Mouse (Mus musculus) ovary, postnatal 14 days (tissue): Measurements from ENCODE around the gene Clcn1.

Experiments
- DNase-seq: peaks from one replicate; pipeline ENCODE4 v3.0.0; 2022; ENCODE audit warnings: low spot score

The Clcn1 gene

DNA sequence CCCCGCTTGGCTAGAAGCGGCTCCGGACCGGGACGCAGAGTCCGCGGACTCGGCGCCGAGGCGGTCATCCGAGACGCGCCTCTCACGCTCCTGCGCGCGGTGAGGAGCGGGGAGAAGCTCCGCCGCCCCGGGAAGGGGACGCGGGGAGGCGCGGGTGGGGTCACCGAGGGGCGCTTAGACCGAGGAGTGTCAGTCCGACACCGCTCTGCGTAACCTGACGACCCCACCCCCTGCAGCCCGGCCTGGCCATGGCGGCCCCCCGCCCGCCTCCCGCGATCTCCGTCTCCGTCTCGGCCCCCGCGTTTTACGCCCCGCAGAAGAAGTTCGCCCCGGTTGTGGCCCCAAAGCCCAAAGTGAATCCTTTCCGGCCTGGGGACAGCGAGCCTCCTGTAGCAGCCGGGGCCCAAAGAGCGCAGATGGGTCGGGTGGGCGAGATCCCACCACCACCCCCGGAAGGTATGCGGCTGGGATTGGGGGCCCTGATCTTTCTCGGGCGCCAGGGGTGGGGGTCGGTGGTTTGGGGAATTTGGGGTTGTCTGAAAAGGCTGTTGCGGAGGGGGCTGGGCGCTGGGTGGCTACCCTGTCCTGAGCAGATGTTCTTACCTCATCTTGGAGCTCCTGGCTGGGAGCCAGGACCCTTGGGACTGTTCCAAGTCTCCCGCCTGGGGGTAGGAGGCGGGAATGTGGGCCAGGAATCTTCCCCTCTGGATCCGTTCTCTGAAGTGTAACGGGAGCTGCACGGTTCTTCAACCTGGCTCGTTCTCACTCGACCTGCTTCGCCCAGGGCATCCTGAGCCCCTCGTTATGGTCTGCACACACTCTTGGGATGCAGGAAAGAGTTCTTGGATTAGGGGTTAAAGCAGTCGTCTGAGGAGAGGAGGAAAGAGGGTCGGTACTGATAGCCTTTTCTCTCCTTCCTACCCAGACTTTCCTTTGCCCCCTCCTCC is 63.8 kb downstream of the Clcn1 start:
- peak; percentile 84 for DNase-seq

DNA sequence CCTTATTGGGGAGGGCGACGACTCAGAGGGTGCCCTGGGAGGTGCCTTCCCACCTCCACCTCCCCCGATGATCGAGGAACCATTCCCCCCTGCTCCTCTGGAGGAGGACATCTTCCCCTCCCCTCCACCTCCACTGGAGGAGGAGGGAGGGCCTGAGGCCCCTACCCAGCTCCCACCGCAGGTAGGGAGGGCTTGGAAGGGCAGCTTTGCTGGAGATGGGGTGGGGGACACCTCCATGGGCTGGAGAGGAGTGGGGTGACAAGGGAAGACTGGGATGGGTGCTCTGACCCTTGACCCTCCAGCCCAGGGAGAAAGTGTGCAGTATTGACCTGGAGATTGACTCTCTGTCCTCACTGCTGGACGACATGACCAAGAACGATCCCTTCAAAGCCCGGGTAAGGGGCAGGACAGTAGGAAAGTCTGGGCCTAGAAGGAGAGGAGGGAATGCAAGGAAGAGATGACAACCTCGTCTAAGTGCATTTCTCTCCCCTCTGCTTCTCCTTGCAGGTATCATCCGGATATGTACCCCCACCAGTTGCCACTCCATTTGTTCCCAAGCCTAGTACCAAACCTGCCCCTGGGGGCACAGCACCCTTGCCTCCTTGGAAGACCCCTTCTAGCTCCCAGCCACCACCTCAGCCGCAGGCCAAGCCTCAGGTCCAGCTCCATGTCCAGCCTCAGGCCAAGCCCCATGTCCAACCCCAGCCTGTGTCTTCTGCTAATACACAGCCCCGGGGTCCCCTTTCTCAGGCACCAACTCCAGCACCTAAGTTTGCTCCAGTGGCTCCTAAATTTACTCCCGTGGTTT is 64.7 kb downstream of the Clcn1 start:
- DNase-seq = no peak

DNA sequence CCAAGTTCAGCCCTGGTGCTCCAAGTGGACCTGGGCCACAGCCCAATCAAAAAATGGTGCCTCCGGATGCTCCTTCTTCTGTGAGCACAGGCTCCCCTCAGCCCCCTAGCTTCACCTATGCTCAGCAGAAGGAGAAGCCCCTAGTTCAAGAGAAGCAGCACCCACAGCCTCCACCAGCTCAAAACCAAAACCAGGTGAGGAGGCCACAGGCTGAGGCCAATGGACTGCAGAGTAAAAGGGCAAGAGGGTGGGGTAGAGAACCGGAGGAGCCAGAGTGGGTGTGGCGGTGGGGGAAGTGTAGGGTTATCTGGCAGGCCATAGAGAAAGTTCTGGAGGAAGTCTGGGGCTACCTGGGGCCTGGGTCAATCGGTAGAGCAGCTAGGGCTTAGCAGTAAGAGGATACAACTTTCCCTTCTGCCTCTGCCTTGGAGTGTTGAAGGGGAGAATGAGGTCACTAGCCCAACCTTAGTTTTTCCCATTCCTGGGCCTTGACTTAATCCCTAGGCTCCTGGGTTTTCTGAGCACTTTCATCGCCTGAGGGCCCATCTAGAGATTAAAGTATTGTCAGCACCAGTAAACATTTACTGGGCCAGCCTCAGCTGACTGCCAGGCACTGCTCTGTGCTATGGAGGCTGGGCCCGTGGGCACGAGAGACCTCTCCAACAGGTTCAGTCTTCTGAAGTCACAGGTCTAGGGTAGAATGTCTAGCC is 65.4 kb downstream of the Clcn1 start:
- DNase-seq = no peak

DNA sequence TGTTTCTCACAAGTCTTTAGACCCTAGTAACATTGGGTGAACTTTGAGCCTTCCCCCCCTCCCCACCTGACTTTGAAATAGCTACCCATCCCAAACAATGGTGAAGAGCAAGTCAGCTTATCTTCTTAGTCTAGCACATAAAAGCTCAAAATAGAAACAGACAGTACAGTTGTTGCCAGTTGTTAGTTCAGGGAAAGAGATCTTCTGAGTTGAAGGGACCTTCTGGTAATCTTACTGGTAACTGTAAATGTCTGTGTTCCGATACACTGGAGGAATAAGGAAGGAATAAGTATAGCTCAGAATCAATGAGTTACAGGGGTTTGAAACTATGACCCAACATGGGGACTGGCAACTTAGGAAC is 66.0 kb downstream of the Clcn1 start:
- no peak for DNase-seq

DNA sequence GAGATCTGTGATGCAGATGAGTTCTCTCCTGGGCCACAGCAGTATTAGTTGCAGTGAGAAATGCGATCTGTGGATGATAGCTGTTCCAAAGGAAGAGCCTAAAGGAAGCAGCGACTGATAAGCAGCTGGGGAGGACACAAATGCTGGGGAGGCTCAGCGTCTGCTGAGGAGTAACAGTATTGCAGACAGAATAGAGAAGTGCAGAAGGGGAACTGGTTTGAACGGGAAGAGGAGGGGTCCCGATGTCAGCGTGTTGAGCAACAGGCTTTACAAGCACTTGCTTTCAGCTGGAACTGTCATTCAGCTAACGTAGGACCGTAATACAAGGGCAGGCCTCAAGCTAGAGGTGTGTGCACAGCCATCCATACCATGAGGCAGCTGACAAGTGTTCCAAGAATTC is 66.7 kb downstream of the Clcn1 start:
- DNase-seq = no peak

DNA sequence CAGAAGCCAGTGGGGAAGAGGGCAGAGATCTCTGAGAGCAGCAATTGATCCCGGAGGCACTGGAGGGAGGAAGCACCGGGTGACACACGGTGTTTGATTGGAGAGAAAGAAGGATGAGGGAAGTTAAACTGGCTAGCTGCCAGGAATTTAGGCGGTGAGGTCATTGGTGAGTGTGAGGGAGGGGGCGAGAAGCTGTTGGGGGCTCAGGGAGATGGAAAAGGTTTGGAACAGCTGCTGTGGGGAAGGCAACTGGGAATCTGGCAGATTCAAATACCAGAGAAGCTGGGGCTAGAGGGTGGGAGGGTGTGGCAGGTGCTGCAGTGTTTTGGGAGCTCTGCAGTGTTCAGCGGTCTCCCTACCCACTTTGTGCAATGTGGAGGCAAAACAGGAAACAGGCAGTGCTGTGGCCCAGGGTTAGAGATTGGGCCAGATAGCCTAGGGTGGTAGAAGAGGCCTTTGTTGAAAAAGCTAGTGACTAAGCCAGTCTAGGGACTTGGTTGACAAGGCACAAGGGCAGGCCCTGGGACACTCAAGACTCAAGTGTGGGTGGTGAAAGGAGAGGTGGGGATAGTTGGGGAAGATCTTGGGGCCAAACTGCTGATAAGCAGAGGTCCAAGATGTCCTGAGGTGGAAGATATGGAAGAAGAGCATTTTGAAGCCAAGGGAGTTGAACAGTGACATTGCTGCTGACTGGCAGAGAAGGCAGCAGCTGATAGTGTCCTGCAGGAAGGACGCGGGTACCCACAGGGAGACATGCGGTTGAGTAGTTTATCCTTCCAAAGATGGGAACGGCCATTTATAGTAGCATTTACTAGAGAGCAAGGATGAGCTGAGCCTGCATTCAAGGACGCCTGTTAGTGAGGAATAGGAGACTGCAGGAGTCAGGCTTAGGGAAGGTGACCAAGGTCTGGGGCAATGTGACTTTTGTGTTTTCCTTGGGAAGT is 67.9 kb downstream of the Clcn1 start:
- no peak for DNase-seq

DNA sequence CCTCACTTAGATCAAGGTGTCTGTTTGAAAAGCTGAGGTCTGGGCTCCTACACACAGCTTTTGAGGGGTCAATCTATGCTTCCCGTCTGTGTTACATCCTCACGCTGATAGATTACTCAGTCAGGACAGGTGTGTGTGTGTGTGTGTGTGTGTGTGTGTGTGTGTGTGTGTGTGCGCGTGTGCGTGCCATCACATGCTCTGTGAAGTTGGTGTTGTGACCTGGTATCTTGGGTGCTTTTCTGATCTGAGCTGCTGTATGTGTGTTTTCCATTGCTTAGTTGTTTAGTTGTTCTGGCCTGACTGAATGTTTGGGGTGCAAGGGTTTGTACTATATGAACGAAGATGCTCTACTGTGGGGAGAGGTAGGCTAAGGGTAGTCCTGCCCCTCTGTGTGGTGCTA is 68.9 kb downstream of the Clcn1 start:
- DNase-seq = no peak

DNA sequence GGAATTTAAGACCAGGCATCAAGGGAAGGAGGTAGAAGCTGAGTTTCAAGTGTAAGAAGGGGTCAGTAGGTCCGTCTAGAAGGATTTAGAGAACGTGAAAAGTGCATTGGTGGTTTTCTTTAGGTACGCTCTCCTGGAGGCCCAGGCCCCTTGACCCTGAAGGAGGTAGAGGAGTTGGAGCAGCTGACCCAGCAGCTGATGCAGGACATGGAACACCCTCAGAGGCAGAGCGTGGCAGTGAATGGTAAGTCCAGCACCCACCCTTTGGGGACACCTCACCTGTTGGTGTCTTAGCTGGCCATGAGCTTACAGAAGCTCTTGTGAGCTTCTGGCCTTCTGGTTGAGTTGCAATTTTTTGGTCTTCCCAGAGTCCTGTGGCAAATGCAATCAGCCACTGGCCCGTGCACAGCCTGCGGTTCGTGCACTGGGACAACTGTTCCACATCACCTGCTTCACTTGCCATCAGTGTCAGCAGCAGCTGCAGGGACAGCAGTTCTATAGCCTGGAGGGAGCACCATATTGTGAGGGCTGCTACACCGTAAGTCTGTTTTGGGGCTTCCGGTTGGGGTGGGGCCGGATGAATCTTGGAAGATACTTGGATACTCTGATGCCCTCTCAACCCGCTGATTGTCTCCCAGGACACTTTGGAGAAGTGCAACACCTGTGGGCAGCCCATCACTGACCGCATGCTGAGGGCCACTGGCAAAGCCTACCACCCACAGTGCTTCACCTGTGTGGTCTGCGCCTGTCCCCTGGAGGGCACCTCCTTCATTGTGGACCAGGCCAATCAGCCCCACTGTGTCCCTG is 69.5 kb downstream of the Clcn1 start:
- no peak for DNase-seq

DNA sequence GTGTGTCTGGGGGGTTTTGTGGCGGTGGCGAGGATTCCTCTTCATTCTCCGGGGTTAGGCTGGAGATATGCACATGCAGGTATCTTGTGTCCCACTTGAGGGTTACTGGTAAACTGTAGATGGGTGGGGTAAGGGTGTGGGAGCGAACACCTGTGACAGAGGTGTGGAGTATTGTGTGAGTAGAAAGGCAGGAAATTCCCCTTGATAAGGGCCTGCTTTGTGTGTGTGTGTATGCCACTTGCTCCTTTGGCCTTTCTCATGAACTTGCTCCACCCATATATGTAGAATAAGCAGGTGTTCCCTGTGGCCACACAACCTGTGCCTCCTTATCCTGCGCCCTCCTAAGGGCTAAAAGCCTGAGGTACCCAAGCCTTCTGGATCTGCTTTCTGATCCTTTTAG is 70.4 kb downstream of the Clcn1 start:
- DNase-seq = no peak

DNA sequence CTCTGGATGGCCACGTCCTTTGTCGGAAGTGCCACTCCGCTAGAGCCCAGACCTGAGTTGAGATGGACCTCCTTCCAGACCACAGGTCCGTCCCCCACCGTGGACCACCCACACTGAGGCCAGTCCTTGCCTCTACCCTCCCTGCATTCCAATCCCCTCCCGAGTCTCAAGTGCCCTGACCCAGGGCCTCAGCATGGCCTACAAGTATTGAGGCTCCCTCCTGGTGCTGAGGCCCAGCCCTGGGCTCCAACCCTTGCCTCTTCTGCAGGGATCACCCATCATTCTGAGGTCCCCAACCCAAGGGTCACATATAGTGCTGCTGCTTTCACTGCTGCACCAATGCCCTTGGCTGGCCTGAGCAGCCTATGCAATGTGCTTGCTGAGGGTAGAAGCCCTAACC is 71.4 kb downstream of the Clcn1 start:
- no peak for DNase-seq

DNA sequence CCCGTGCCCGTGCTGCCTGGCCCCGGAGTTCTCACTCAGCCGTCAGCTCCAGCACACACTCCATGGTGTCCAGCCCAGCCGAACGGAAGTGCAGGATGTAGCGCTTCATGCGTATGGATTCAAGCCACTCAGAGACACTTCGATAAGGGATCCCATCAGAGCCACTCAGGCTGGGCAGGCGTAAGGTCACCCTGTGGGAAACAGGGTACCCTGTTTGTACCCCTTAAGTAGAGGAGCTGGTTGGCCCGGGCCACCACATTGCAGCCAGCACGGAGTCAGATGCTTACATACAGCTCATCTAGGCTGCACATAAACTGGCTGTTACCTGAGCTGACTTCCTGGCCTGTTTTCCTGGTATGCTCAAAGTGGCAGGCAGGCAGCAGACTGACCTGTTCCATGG is 72.4 kb downstream of the Clcn1 start:
- DNase-seq = no peak

DNA sequence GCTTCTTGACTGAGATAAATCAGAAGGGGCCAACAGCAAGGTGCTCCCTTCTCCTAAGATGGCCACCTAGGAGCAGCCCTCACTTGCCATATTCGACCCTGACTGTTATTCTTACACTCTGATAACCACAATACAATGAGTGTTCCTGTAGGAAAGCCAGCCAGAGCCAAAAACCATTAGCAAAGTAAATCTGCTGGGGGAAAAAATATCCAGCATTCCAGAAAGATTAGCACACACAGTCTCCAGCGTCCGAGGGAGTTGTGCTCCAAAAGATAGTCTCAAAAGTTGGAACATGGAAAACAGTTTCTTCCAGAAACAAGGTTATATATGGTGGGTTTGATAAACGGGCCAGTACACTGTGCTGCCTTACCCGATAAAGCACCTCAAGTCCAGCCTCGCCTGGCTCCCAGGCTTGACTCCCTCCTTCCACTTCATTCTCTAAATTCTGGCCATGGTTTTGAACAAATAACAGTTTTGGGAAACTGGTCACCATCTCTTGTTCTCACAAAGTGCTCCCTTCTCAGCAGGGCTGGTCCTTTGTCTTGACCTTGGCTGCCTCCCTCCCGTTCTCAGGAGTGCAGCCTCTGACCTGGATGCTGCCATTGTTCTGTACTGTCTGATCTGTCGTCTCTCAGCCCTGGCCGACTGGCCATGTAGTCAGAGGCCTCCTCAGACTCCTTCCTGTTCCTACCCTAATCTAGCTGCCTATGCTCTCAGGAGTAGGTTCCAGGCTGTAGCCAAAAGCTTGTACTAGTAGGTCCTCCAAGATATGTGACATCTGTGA is 73.1 kb downstream of the Clcn1 start:
- DNase-seq = no peak

DNA sequence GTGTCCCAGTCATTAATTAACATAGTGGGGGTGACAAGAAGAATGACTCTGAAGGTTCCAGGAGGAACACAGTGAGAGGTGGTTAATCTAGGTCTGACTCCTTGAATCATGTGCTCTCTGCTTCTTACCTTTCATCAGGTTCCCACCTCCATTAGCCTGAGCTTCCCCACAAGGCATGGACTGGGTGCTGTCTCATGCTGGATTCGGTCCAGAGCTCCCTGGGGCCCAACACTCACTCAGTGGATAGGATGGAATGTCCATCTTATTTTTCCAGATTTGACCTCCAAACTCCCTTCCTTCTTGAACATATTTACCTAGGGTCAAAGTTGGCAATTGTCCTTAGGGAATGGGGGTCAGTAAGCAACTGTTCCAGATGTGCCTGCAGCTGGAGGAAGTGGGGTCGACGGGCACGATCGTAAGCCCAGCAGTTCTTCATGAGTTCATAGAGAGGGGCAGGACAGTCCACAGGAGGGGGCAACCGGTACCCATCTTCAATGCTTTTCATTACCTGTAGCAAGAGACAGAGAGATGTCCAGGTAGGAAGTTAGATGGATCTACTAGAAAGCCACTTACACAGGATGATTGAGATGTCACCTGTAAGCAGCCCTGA is 73.9 kb downstream of the Clcn1 start:
- DNase-seq = no peak

DNA sequence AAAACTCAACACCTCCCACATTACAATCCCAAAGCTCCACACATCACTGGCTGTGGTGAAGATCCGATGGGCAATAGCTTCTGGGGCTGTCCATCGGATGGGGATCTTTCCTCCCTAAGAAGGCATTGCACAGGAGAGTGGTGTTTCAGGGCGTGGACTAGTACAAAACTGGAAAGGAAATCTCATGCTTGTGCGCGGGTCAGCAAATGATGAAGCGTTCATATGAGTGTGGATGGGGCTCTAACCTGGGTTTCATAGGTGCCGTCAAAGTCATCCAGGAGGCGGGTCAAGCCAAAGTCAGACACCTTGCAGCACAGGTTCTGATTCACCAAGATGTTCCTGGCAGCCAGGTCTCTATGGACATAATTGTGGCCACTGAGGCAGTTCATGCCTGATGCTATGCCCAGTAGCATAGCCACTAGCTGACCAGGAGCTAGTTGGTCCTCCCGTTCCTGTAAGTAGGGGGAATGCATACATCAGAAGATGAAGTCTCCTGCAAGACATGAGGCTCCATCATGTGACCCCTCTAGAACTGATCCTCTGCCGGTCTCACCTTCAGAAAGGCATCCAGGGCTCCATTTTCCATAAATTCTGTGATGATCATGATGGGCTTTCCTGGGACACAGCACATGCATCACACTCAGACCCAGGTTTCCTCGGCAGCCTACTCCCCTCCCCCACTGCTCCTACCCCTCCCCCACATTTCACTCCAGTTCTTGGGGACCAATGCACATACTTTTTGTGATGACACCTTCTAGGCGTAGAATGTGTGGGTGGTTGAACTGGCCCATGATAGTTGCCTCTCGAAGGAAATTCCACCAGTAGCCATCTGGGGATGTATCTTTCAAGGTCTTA is 74.8 kb downstream of the Clcn1 start:
- DNase-seq = no peak

DNA sequence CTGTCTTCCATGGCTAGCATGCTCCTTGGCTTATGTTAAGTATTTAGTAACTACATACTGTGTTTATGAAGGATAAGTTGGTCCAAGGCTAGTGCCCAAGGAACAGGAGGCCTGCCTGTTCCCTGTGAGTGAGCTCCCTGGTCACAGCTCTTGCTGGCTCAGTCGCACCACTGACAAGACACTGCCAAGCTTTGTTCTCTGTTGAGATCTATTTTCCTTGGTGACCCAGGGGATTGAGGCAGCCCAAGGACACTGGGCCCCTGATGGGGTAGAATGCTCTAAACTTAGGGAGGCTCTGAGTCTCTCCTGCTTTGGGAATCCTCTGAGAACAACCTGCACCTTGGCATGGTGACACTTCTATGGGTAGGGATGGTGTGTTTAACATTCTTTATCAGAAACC is 75.6 kb downstream of the Clcn1 start:
- DNase-seq = no peak

DNA sequence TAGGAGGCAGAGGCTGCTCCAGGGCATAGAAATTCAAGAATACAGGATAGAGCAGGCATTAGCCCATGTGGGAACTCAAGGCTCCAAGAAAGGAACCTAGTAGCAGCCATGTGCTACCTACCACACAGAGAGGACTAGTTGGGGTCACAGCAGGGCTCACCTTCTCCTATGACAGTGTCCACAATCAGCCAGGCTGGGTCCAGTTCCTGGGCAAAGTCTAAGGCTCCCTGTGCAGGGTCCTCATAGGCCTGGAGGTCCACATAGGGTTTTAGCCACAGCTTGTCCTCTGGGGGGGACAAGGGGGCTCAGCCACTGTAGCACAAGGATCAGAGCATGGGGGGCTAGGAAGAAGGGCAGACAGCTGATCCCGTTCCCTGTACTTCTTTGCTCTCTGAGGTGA is 76.0 kb downstream of the Clcn1 start:
- no peak for DNase-seq

DNA sequence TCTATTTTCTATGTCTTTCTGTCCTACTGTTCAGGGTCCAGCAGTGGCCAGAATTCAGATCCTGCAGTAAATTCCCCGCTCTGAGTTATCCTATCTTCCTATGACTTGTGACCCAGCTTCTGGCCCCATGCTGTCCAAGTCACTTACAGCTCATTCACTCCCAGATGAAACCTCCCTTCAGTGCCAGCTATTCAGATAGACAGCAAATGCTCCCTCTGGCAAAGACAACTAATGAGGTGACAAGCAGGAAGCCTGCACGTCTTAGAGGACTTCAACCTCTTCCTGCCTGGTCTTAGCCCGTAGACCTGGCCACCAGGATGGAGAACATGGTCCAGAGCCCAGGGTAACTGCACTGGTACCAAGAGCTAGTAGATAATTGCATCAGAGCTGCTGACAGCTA is 76.5 kb downstream of the Clcn1 start:
- no peak for DNase-seq

DNA sequence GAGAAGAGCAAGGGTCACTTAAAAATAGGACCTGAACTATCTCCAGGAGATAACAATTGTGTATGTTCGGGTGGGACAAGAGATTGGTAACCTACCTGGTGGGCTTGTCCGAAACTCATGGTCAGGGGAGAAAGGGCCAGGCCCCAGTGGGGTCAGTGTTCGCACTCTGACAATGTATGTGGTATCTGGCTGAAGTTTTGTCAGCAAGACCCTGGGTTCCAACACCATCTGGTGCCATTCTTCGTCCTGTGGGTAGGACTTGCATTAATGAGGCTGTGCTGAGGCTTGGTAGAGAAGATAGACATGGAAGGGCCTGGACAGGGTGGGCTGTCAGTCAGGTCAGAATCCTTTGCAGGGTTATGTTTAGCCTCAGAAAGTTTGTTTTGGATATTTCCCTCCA is 77.6 kb downstream of the Clcn1 start:
- DNase-seq = no peak

DNA sequence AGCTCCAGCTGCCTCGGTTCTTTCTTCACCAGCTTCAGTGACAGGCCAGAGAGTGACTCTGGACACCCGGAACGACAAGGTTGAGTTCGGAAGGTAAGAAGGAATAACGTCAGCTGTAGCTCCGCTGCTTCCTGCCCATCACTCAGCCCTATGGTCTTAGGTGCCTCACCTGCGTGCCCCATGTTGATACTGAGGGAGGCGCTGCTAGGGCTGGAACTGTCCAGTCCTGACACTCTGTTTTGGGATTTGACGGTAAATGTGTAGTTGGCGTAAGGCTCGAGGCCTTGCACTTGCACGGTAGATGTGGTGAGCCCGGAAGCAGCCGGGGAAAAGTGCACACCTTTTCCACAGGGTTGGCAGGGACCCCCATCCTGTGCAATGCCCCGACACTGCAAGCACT is 78.1 kb downstream of the Clcn1 start:
- no peak for DNase-seq
